Mouse (Mus musculus): ENCODE data around the gene Spata31d1d. TPM values are rescaled to one million over a fixed set of nuclear protein-coding genes. Genes with fewer than 3 reads are reported as not detected.
A peak's percentile ranks its signal among the peaks of the same experiment; 100 is the strongest.

Gene Spata31d1d
- total and polyA plus RNA-seq, 3 experiments: not detected

GRCm38 (mm10) chr13:59691478-59691877 lies 40.1 kb downstream of the Spata31d1d start:
- dilution Hi-C loops (cut with MboI; ENCODE audit: extremely low pct_ligation_motif_present, extremely low pct_unique_long_range_greater_than_20kb, low sequenced_read_pairs) (no loop called here), in situ Hi-C loops (cut with MboI; ENCODE audit: low pct_ligation_motif_present, low pct_unique_long_range_greater_than_20kb, low sequenced_read_pairs) (no loop called here)
- TF ChIP-seq RAD21 (IDR thresholded peaks at IDR 0.05; ENCODE audit: low read depth, low read length): no peak
- no peak for TF ChIP-seq RCOR1 (conservative IDR thresholded peaks at IDR 0.05; ENCODE audit: low read depth, low read length)
- no peak for TF ChIP-seq MAFK (IDR thresholded peaks at IDR 0.05; ENCODE audit: insufficient replicate concordance, low read length)
- no peak for TF ChIP-seq ZNF384 (IDR thresholded peaks at IDR 0.05; ENCODE audit: low read depth, low read length)
- TF ChIP-seq USF2 (conservative IDR thresholded peaks at IDR 0.05; ENCODE audit: low read depth, low read length): no peak
- no peak for TF ChIP-seq CHD2 (IDR thresholded peaks at IDR 0.05; ENCODE audit: low read length)
- TF ChIP-seq TBP (conservative IDR thresholded peaks at IDR 0.05; ENCODE audit: low read depth, low read length): no peak
- TF ChIP-seq PAX5 (IDR thresholded peaks at IDR 0.05; ENCODE audit: low read length): no peak
- TF ChIP-seq MAZ (IDR thresholded peaks at IDR 0.05; ENCODE audit: low read depth, low read length): no peak
- TF ChIP-seq MXI1 (IDR thresholded peaks at IDR 0.05; ENCODE audit: low read depth, low read length): no peak
- TF ChIP-seq ZKSCAN1 (IDR thresholded peaks at IDR 0.05; ENCODE audit: borderline replicate concordance, low read depth, low read length): no peak
- TF ChIP-seq POLR2A (IDR thresholded peaks at IDR 0.05; ENCODE audit: low read depth, low read length): no peak
- Histone ChIP-seq H3K4me2 (ENCODE audit: insufficient read depth, low read depth, poor library complexity, severe bottlenecking) (no peak overlapping the region), H3K4me3 (replicated peaks in 1 of 3; ENCODE audit: low read depth in 2 of 3, low read length in 2 of 3, poor library complexity in 1 of 3) (no peak overlapping the region), H3K4me1 (ENCODE audit: control insufficient read depth in 1 of 2, insufficient read depth in 2 of 2) (no peaks in the 10 kb centered on the region), H3K79me2 (replicated peaks; ENCODE audit: control insufficient read depth, extremely low read depth, insufficient read depth, poor library complexity, severe bottlenecking) (no peaks in the 10 kb centered on the region), H3K27ac (ENCODE audit: insufficient read depth, low read depth) (no peak overlapping the region), H3K9ac (ENCODE audit: insufficient read depth, low read depth) (no peak overlapping the region), H3K27me3 (replicated peaks) (peaks cover 5% of the 10 kb centered on the region), H3K9me3 (replicated peaks; ENCODE audit: low read length) (peaks cover 3% of the 10 kb centered on the region), H3K36me3 (replicated peaks in 1 of 2; ENCODE audit: control insufficient read depth in 1 of 2, insufficient read depth in 1 of 2, low read length in 1 of 2) (no peaks in the 10 kb centered on the region)
- DNase-seq (ENCODE audit: extremely low read depth): no peak

GRCm38 (mm10) chr13:59690576-59690975 lies 41.0 kb downstream of the Spata31d1d start:
- dilution Hi-C loops (cut with MboI; ENCODE audit: extremely low pct_ligation_motif_present, extremely low pct_unique_long_range_greater_than_20kb, low sequenced_read_pairs): no loop called here

DNA sequence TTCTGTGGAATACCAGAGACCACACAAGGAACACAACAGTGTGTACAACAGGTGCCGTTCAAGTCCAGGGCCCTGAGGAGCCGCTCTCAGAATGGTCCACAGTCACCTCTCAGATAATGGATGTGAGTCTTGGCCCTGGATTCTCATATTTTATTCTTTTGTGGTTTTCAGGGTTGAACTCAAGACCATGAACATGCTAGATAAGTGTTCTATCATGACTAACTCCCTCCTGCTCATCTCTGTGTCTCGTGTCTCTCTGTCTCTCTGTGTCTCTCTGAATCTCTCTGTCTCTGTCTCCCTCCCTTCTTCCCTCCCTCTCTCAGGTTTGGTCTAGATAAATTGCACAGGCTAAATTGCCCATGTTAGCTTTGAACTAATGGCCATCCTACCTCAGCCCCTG lies 41.7 kb downstream of the Spata31d1d start:
- H3K4me3 ChIP-seq (replicated peaks in 1 of 3; ENCODE audit: low read depth in 2 of 3, low read length in 2 of 3, poor library complexity in 1 of 3): no peak overlapping the region
- H3K36me3 ChIP-seq (replicated peaks in 1 of 2; ENCODE audit: control insufficient read depth in 1 of 2, insufficient read depth in 1 of 2, low read length in 1 of 2): no peaks in the 10 kb centered on the region
- no peak for DNase-seq (ENCODE audit: extremely low read depth)
- in situ Hi-C loops (cut with MboI; ENCODE audit: low pct_ligation_motif_present, low pct_unique_long_range_greater_than_20kb, low sequenced_read_pairs) (no loop called here), dilution Hi-C loops (cut with MboI; ENCODE audit: extremely low pct_ligation_motif_present, extremely low pct_unique_long_range_greater_than_20kb, low sequenced_read_pairs) (no loop called here)
- H3K4me1 ChIP-seq (ENCODE audit: control insufficient read depth in 1 of 2, insufficient read depth in 2 of 2): peaks cover 0 to 4% of the 10 kb centered on the region in 2 experiments; a peak in 2 of 4 replicates
- H3K79me2 ChIP-seq (replicated peaks; ENCODE audit: control insufficient read depth, extremely low read depth, insufficient read depth, poor library complexity, severe bottlenecking): no peaks in the 10 kb centered on the region
- no peak overlapping the region for H3K27ac ChIP-seq (ENCODE audit: insufficient read depth, low read depth)
- peaks cover 3% of the 10 kb centered on the region for H3K9me3 ChIP-seq (replicated peaks; ENCODE audit: low read length)
- peaks cover 5% of the 10 kb centered on the region for H3K27me3 ChIP-seq (replicated peaks)
- no peak overlapping the region for H3K4me2 ChIP-seq (ENCODE audit: insufficient read depth, low read depth, poor library complexity, severe bottlenecking)
- no peak for TF ChIP-seq TBP (conservative IDR thresholded peaks at IDR 0.05; ENCODE audit: low read depth, low read length)
- no peak for TF ChIP-seq NRF1 (IDR thresholded peaks at IDR 0.05; ENCODE audit: low read depth, low read length)
- no peak for TF ChIP-seq ETS1 (conservative IDR thresholded peaks at IDR 0.05; ENCODE audit: low read depth, low read length)
- TF ChIP-seq ZKSCAN1 (IDR thresholded peaks at IDR 0.05; ENCODE audit: borderline replicate concordance, low read depth, low read length): no peak
- TF ChIP-seq CHD2 (IDR thresholded peaks at IDR 0.05; ENCODE audit: low read length): no peak
- TF ChIP-seq SMC3 (IDR thresholded peaks at IDR 0.05; ENCODE audit: low read depth, low read length): no peak
- no peak for TF ChIP-seq MYC (IDR thresholded peaks at IDR 0.05; ENCODE audit: low read depth, low read length)
- no peak for TF ChIP-seq ZNF384 (IDR thresholded peaks at IDR 0.05; ENCODE audit: low read depth, low read length)
- no peak for TF ChIP-seq ZC3H11A (IDR thresholded peaks at IDR 0.05; ENCODE audit: low read depth, low read length)
- no peak for TF ChIP-seq JUND (conservative IDR thresholded peaks at IDR 0.05; ENCODE audit: low read depth, low read length)
- no peak for TF ChIP-seq ZMIZ1 (IDR thresholded peaks at IDR 0.05; ENCODE audit: low read depth, low read length)
- TF ChIP-seq KAT2A (IDR thresholded peaks at IDR 0.05; ENCODE audit: insufficient replicate concordance, low read length): no peak
- no peak for TF ChIP-seq MXI1 (IDR thresholded peaks at IDR 0.05; ENCODE audit: low read depth, low read length)
- TF ChIP-seq EP300 (IDR thresholded peaks at IDR 0.05; ENCODE audit: low read length): no peak
- TF ChIP-seq IRF4 (IDR thresholded peaks at IDR 0.05; ENCODE audit: low read depth, low read length): no peak
- no peak overlapping the region for H3K9ac ChIP-seq (ENCODE audit: insufficient read depth, low read depth)

More at GRCm38 (mm10) chr13:59690576-59690975, 41.0 kb downstream of the Spata31d1d start:
- Histone ChIP-seq H3K79me2 (replicated peaks; ENCODE audit: control insufficient read depth, extremely low read depth, insufficient read depth, poor library complexity, severe bottlenecking) (no peaks in the 10 kb centered on the region), H3K4me1 (ENCODE audit: control insufficient read depth in 1 of 2, insufficient read depth in 2 of 2) (no peaks in the 10 kb centered on the region; a peak in 1 of 4 replicates), H3K4me2 (ENCODE audit: insufficient read depth, low read depth, poor library complexity, severe bottlenecking) (no peak overlapping the region), H3K9me3 (replicated peaks; ENCODE audit: low read length) (peaks cover 3% of the 10 kb centered on the region), H3K4me3 (replicated peaks in 1 of 3; ENCODE audit: low read depth in 2 of 3, low read length in 2 of 3, poor library complexity in 1 of 3) (no peak overlapping the region), H3K36me3 (replicated peaks in 1 of 2; ENCODE audit: control insufficient read depth in 1 of 2, insufficient read depth in 1 of 2, low read length in 1 of 2) (no peaks in the 10 kb centered on the region), H3K9ac (ENCODE audit: insufficient read depth, low read depth) (no peak overlapping the region), H3K27me3 (replicated peaks) (peaks cover 5% of the 10 kb centered on the region), H3K27ac (ENCODE audit: insufficient read depth, low read depth) (no peak overlapping the region)
- no peak for DNase-seq (ENCODE audit: extremely low read depth)
- in situ Hi-C loops (cut with MboI; ENCODE audit: low pct_ligation_motif_present, low pct_unique_long_range_greater_than_20kb, low sequenced_read_pairs): no loop called here
- TF ChIP-seq CTCF (conservative IDR thresholded peaks at IDR 0.05 in 1 of 2, IDR thresholded peaks at IDR 0.05 in 1 of 2; ENCODE audit: low read depth in 2 of 2, low read length in 2 of 2) (peak in 1 of 2 experiments; percentile 45; a peak in 2 of 4 replicates), RAD21 (IDR thresholded peaks at IDR 0.05; ENCODE audit: low read depth, low read length) (peak; percentile 24), ELF1 (IDR thresholded peaks at IDR 0.05; ENCODE audit: low read depth, low read length) (no peak), PAX5 (IDR thresholded peaks at IDR 0.05; ENCODE audit: low read length) (no peak), MEF2A (IDR thresholded peaks at IDR 0.05; ENCODE audit: borderline replicate concordance, low read depth, low read length) (no peak), SMC3 (IDR thresholded peaks at IDR 0.05; ENCODE audit: low read depth, low read length) (peak; percentile 45)
